ENCODE assay signal across 9 mouse cellular contexts in the genomic region with DNA sequence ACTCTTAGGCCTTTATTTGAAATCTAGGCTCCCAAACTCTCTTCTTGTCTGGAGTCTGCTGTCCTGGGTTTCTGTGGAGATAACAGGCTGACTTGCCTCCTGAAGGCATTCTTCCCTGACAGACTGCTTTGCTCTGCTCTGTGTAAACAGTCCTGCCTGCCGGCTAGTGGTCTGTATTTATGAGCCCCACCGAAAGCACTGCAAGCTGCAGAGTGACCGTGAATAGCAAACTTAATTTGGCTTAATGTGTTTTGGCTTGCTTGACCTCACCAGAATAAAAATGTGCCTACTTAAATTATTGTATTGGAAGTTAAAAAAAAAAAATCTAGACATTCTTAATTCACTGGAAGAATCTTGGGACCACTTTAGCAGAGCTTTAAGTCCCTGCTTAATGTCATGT. TPM values are rescaled to one million over a fixed set of nuclear protein-coding genes. Genes with fewer than 3 reads are reported as not detected.
DNase-seq lines count a peak whose midpoint lies in the region; ATAC-seq lines count a peak whose summit lies in the region.
"Had no signal": no experiment of that assay in that cellular context is flagged by ENCODE, and none has a peak within 500 bp of the region (broad histone marks: within the 10 kb centered on the region; RNA-seq: fewer than 3 reads in every experiment).

No protein-coding gene starts in this region.

- no peak overlapping the region for H3K4me3 ChIP-seq in kidney, embryonic 16.5 days (ENCODE audit: low read length)
- no peak overlapping the region for H3K4me3 ChIP-seq in embryonic facial prominence, embryonic 14.5 days (ENCODE audit: low read depth, low read length)
- no peak overlapping the region for H3K4me3 ChIP-seq in neural tube, embryonic 14.5 days (ENCODE audit: low read depth, low read length)
- H3K4me3 ChIP-seq: liver, embryonic 13.5 days had no signal

- no peak for DNase-seq in kidney, adult 18-20 months
- DNase-seq in embryonic facial prominence, embryonic 14.5 days (ENCODE audit: low spot score) = peak; percentile 68
- DNase-seq in kidney, postnatal 10 days = peak; percentile 35
- DNase-seq in frontal cortex, postnatal 14 days (ENCODE audit: low spot score in 2 of 2) = no peak
- no peak for DNase-seq in gastrocnemius, postnatal 25 days
- no peak for DNase-seq in urinary bladder, adult 18-20 months (ENCODE audit: low spot score in 2 of 2)
- DNase-seq: liver, embryonic 13.5 days had no signal

- 0 out of 2 replicates have a peak overlapping the region, but pooled peaks have one; percentile 12 for H3K4me2 ChIP-seq in kidney, embryonic 16.5 days (replicated peaks; ENCODE audit: low read depth, low read length)
- no peak overlapping the region for H3K4me2 ChIP-seq in embryonic facial prominence, embryonic 14.5 days (ENCODE audit: low read depth, low read length)
- no peak overlapping the region for H3K4me2 ChIP-seq in neural tube, embryonic 14.5 days (ENCODE audit: low read depth, low read length)
- H3K4me2 ChIP-seq: liver, embryonic 13.5 days had no signal

- 0 out of 2 replicates have a peak, but pooled peaks cover 3% of the 10 kb centered on the region for H3K36me3 ChIP-seq in kidney, embryonic 16.5 days (ENCODE audit: insufficient read depth, low read length)
- no peaks in the 10 kb centered on the region for H3K36me3 ChIP-seq in embryonic facial prominence, embryonic 14.5 days (ENCODE audit: control insufficient read depth, insufficient read depth, low read length)
- H3K36me3 ChIP-seq in neural tube, embryonic 14.5 days (ENCODE audit: control insufficient read depth, insufficient read depth, low read length) = no peaks in the 10 kb centered on the region
- H3K36me3 ChIP-seq: liver, embryonic 13.5 days had no signal

- 4% methylated on average over 3 of the region's 3 CpGs for WGBS in kidney, embryonic 16.5 days
- 13% methylated on average over 3 of the region's 3 CpGs for WGBS in embryonic facial prominence, embryonic 14.5 days
- under 1% methylated on average over 3 of the region's 3 CpGs for WGBS in neural tube, embryonic 14.5 days

- peak; percentile 87; the same call in 1 of the 2 replicates for ATAC-seq in kidney, embryonic 16.5 days (ENCODE audit: low FRiP score, low TSS enrichment)
- peak; percentile 55; the same call in 1 of the 2 replicates for ATAC-seq in embryonic facial prominence, embryonic 14.5 days (ENCODE audit: low read depth)
- ATAC-seq in neural tube, embryonic 14.5 days (ENCODE audit: low read depth) = peak; percentile 80

- H3K27me3 ChIP-seq in kidney, embryonic 16.5 days (ENCODE audit: insufficient read depth, low read length) = no peaks in the 10 kb centered on the region
- H3K27me3 ChIP-seq in embryonic facial prominence, embryonic 14.5 days (replicated peaks; ENCODE audit: control insufficient read depth, insufficient read depth, low read length) = no peaks in the 10 kb centered on the region
- H3K27me3 ChIP-seq in neural tube, embryonic 14.5 days (ENCODE audit: control insufficient read depth, insufficient read depth, low read length) = no peaks in the 10 kb centered on the region

- H3K9me3 ChIP-seq in kidney, embryonic 16.5 days (ENCODE audit: low read length) = no peaks in the 10 kb centered on the region
- no peaks in the 10 kb centered on the region for H3K9me3 ChIP-seq in embryonic facial prominence, embryonic 14.5 days (ENCODE audit: control insufficient read depth, low read length)
- H3K9me3 ChIP-seq in neural tube, embryonic 14.5 days (ENCODE audit: control insufficient read depth, low read length) = no peaks in the 10 kb centered on the region
- H3K9me3 ChIP-seq: liver, embryonic 13.5 days had no signal

- peaks cover 50% of the 10 kb centered on the region for H3K4me1 ChIP-seq in kidney, embryonic 16.5 days (ENCODE audit: insufficient read depth, low read length)
- peaks cover 33% of the 10 kb centered on the region for H3K4me1 ChIP-seq in embryonic facial prominence, embryonic 14.5 days (ENCODE audit: control insufficient read depth, insufficient read depth, low read length)
- H3K4me1 ChIP-seq in neural tube, embryonic 14.5 days (ENCODE audit: control insufficient read depth, insufficient read depth, low read length) = peaks cover 8% of the 10 kb centered on the region; the same call in 1 of the 2 replicates

- no peak overlapping the region for H3K9ac ChIP-seq in kidney, embryonic 16.5 days (replicated peaks; ENCODE audit: low read length)
- no peak overlapping the region for H3K9ac ChIP-seq in embryonic facial prominence, embryonic 14.5 days (ENCODE audit: low read depth, low read length)
- H3K9ac ChIP-seq in neural tube, embryonic 14.5 days (replicated peaks; ENCODE audit: low read depth, low read length) = no peak overlapping the region
- H3K9ac ChIP-seq: liver, embryonic 13.5 days had no signal

- peak overlapping the region; percentile 56; the same call in 1 of the 2 replicates for H3K27ac ChIP-seq in kidney, embryonic 16.5 days (ENCODE audit: low read length)
- H3K27ac ChIP-seq in embryonic facial prominence, embryonic 14.5 days (replicated peaks; ENCODE audit: low read depth, low read length) = peak overlapping the region; percentile 24
- no peak overlapping the region for H3K27ac ChIP-seq in neural tube, embryonic 14.5 days (ENCODE audit: low read depth, low read length)
- H3K27ac ChIP-seq: liver, embryonic 13.5 days had no signal

RNA-seq across cellular contexts. Expression of gene Ccdc34, which starts 28.4 kb away (rescaled TPM):
- 39.5 and 44.9 TPM in 2 replicates for polyA plus RNA-seq in kidney, embryonic 16.5 days (2015; fragmentation: Nextera tagmentation; extraction: Ambion mirVana)
- polyA plus RNA-seq in embryonic facial prominence, embryonic 14.5 days (2014; fragmentation: Nextera tagmentation; extraction: Ambion mirVana) = 36.1 and 37.7 TPM in 2 replicates
- 28.4 and 29.6 TPM in 2 replicates for polyA plus RNA-seq in neural tube, embryonic 14.5 days (2014; fragmentation: Nextera tagmentation; extraction: Ambion mirVana)
- total RNA-seq in gastrocnemius, postnatal 25 days (2021) = 1 to 10 TPM; 3.4 to 3.9 TPM

Comparison
In these comparisons a context has a peak if more than half of its experiments do, and no peak if none do; other contexts are left out.
1. DNase-seq: peak in embryonic facial prominence, embryonic 14.5 days (single experiment) and kidney, postnatal 10 days (single experiment); none in kidney, adult 18-20 months (single experiment), frontal cortex, postnatal 14 days (0 of 2), gastrocnemius, postnatal 25 days (single experiment) and urinary bladder, adult 18-20 months (0 of 2).
2. Peak in every context shown above with its lines, with median percentiles within 50 percentile points of each other: ATAC-seq.